Comparison of ENCODE assay signal across 9 mouse cellular contexts in the genomic region with DNA sequence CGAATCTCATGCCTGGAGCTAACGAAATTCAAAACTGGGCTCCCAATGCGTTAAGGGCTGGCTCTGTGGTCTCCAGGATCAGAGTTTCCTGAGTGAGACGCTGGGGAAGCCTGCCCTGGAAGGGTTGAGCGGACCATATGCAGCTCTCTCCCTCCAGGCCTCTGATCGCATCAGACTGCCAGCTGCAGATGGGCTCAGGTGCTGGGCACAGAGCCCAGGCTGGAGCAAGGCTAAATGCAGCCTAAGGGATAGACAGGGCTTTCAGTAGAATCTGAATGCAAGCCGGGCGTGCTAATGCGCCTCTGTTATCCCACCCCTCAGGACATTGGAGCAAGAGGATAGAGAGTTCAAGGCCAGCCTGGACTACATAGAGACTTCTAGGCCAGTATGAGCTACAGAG. TPM values are rescaled to one million over a fixed set of nuclear protein-coding genes. Genes with fewer than 3 reads are reported as not detected.
A peak's percentile ranks its signal among the peaks of the same experiment; 100 is the strongest.
DNase-seq lines count a peak whose midpoint lies in the region; ATAC-seq lines count a peak whose summit lies in the region.
"Had no signal": no experiment of that assay in that cellular context is flagged by ENCODE, and none has a peak within 500 bp of the region (broad histone marks: within the 10 kb centered on the region; RNA-seq: fewer than 3 reads in every experiment).

No protein-coding gene starts in this region.

- H3K27ac ChIP-seq in neural tube, embryonic 11.5 days (ENCODE audit: low read depth, low read length) = no peak overlapping the region
- H3K27ac ChIP-seq: limb, embryonic 13.5 days had no signal

- ATAC-seq in neural tube, embryonic 11.5 days (ENCODE audit: insufficient read depth, low FRiP score, low TSS enrichment) = no peak

- no peaks in the 10 kb centered on the region for H3K9me3 ChIP-seq in neural tube, embryonic 11.5 days (ENCODE audit: control insufficient read depth, low read length)
- H3K9me3 ChIP-seq: limb, embryonic 13.5 days had no signal

- 79% methylated on average over 9 of the region's 9 CpGs for WGBS in neural tube, embryonic 11.5 days

- H3K36me3 ChIP-seq in neural tube, embryonic 11.5 days (ENCODE audit: control insufficient read depth, insufficient read depth, low read length) = no peaks in the 10 kb centered on the region
- H3K36me3 ChIP-seq: limb, embryonic 13.5 days had no signal

- H3K4me3 ChIP-seq in neural tube, embryonic 11.5 days (ENCODE audit: low read depth, low read length) = no peak overlapping the region
- H3K4me3 ChIP-seq: limb, embryonic 13.5 days had no signal

- no peak overlapping the region for H3K4me2 ChIP-seq in neural tube, embryonic 11.5 days (ENCODE audit: low read depth)
- H3K4me2 ChIP-seq: limb, embryonic 13.5 days had no signal

- H3K27me3 ChIP-seq in neural tube, embryonic 11.5 days (ENCODE audit: control insufficient read depth, insufficient read depth, low read length) = no peaks in the 10 kb centered on the region

- H3K9ac ChIP-seq in neural tube, embryonic 11.5 days (ENCODE audit: low read length) = no peak overlapping the region
- H3K9ac ChIP-seq: limb, embryonic 13.5 days had no signal

- H3K4me1 ChIP-seq in neural tube, embryonic 11.5 days (ENCODE audit: control insufficient read depth, insufficient read depth, low read length) = peaks cover 4% of the 10 kb centered on the region; the same call in 1 of the 2 replicates

- DNase-seq in heart, adult 11 months = peak; percentile 89
- no peak for DNase-seq in heart, adult 9 months (ENCODE audit: low spot score in 2 of 2)
- DNase-seq in neural tube, embryonic 11.5 days (ENCODE audit: low spot score) = peak; percentile 19
- DNase-seq in neural tube, embryonic 10.5 days (ENCODE audit: extremely low spot score, low spot score) = no peak
- peak; percentile 65 for DNase-seq in gastrocnemius, postnatal 25 days
- peak; percentile 55 for DNase-seq in skeletal muscle tissue, adult 2 months (ENCODE audit: low read depth, low spot score)
- DNase-seq in thymus, postnatal 25 days = no peak
- no peak for DNase-seq in lung, postnatal 10 days

RNA-seq across cellular contexts. Expression of a gene that starts 31.8 kb away (rescaled TPM):
- 1,603 and 1,604 TPM in 2 replicates for polyA plus RNA-seq in neural tube, embryonic 11.5 days (2014; fragmentation: Nextera tagmentation; extraction: Ambion mirVana)
- total RNA-seq in gastrocnemius, postnatal 25 days (2021) = 100 to 1,000 TPM; 161 to 162 TPM

RNA-seq across cellular contexts. Expression of a gene that starts 51.0 kb away (rescaled TPM):
- polyA plus RNA-seq in neural tube, embryonic 11.5 days (2014; fragmentation: Nextera tagmentation; extraction: Ambion mirVana) = 0.39 TPM in 1 of 2 replicates, not detected in the other
- total RNA-seq in gastrocnemius, postnatal 25 days (2021) = not detected
- polyA plus RNA-seq: limb, embryonic 13.5 days had no signal

Comparison
In these comparisons a context has a peak if more than half of its experiments do, and no peak if none do; other contexts are left out.
1. DNase-seq: peak in heart, adult 11 months (single experiment), neural tube, embryonic 11.5 days (single experiment), gastrocnemius, postnatal 25 days (single experiment) and skeletal muscle tissue, adult 2 months (single experiment); none in heart, adult 9 months (0 of 2), neural tube, embryonic 10.5 days (single experiment), thymus, postnatal 25 days (single experiment) and lung, postnatal 10 days (single experiment).